Mouse (Mus musculus): Measurements from ENCODE around the gene Ankrd11.

Gene Ankrd11

GRCm38 (mm10) chr8:123005328-123005727 is 36.7 kb downstream of the Ankrd11 start:
- no peak for DNase-seq (ENCODE audit: low read depth, low spot score)

- no peak for DNase-seq (ENCODE audit: low read depth, low spot score)
These were observed 37.8 kb downstream of the Ankrd11 start for GRCm38 (mm10) chr8:123004033-123004922.

- peak; percentile 87 for DNase-seq (ENCODE audit: low read depth, low spot score)
These were observed 41.8 kb downstream of the Ankrd11 start for GRCm38 (mm10) chr8:123000311-123000710.

- no peak for DNase-seq (ENCODE audit: low read depth, low spot score)
These were observed 44.1 kb downstream of the Ankrd11 start for GRCm38 (mm10) chr8:122997963-122998362.

- no peak for DNase-seq (ENCODE audit: low read depth, low spot score)
These were observed 48.3 kb downstream of the Ankrd11 start for GRCm38 (mm10) chr8:122993740-122994139.

GRCm38 (mm10) chr8:122993031-122993430 is 49.0 kb downstream of the Ankrd11 start:
- no peak for DNase-seq (ENCODE audit: low read depth, low spot score)

- no peak for DNase-seq (ENCODE audit: low read depth, low spot score)
These were observed 49.8 kb downstream of the Ankrd11 start for GRCm38 (mm10) chr8:122992296-122992695.

- DNase-seq (ENCODE audit: low read depth, low spot score) = no peak
These were observed 50.7 kb downstream of the Ankrd11 start for GRCm38 (mm10) chr8:122991368-122991767.

- DNase-seq (ENCODE audit: low read depth, low spot score) = peak; percentile 79
These were observed 52.1 kb downstream of the Ankrd11 start for GRCm38 (mm10) chr8:122989976-122990375.

GRCm38 (mm10) chr8:122988955-122989354 is 53.1 kb downstream of the Ankrd11 start:
- DNase-seq (ENCODE audit: low read depth, low spot score) = peak; percentile 53

- no peak for DNase-seq (ENCODE audit: low read depth, low spot score)
These were observed 54.8 kb downstream of the Ankrd11 start for GRCm38 (mm10) chr8:122987255-122987654.

GRCm38 (mm10) chr8:122986501-122987184 is 55.4 kb downstream of the Ankrd11 start:
- DNase-seq (ENCODE audit: low read depth, low spot score) = peak; percentile 72

- no peak for DNase-seq (ENCODE audit: low read depth, low spot score)
These were observed 57.9 kb downstream of the Ankrd11 start for GRCm38 (mm10) chr8:122984175-122984574.

GRCm38 (mm10) chr8:122983178-122983942 is 58.7 kb downstream of the Ankrd11 start:
- no peak for DNase-seq (ENCODE audit: low read depth, low spot score)

GRCm38 (mm10) chr8:122981646-122982045 is 60.4 kb downstream of the Ankrd11 start:
- DNase-seq (ENCODE audit: low read depth, low spot score) = no peak

GRCm38 (mm10) chr8:122979865-122980509 is 62.1 kb downstream of the Ankrd11 start:
- peak; percentile 43 for DNase-seq (ENCODE audit: low read depth, low spot score)

- no peak for DNase-seq (ENCODE audit: low read depth, low spot score)
These were observed 62.7 kb downstream of the Ankrd11 start for GRCm38 (mm10) chr8:122979424-122979823.

- no peak for DNase-seq (ENCODE audit: low read depth, low spot score)
These were observed 66.0 kb downstream of the Ankrd11 start for GRCm38 (mm10) chr8:122976046-122976445.

- DNase-seq (ENCODE audit: low read depth, low spot score) = no peak
These were observed 72.0 kb downstream of the Ankrd11 start for GRCm38 (mm10) chr8:122969964-122970620.

GRCm38 (mm10) chr8:122968145-122968544 is 73.9 kb downstream of the Ankrd11 start:
- DNase-seq (ENCODE audit: low read depth, low spot score) = no peak

- no peak for DNase-seq (ENCODE audit: low read depth, low spot score)
These were observed 75.4 kb downstream of the Ankrd11 start for GRCm38 (mm10) chr8:122966638-122967037.

Data from CD4-positive helper T cell, adult 2 months (primary cell).